Mouse (Mus musculus): ENCODE results near the gene Gxylt2. TPM values are rescaled to one million over a fixed set of nuclear protein-coding genes. Genes with fewer than 3 reads are reported as not detected.

Gxylt2 gene
- total and polyA plus RNA-seq, 3 experiments = 0.03 TPM; not detected in 2

DNA sequence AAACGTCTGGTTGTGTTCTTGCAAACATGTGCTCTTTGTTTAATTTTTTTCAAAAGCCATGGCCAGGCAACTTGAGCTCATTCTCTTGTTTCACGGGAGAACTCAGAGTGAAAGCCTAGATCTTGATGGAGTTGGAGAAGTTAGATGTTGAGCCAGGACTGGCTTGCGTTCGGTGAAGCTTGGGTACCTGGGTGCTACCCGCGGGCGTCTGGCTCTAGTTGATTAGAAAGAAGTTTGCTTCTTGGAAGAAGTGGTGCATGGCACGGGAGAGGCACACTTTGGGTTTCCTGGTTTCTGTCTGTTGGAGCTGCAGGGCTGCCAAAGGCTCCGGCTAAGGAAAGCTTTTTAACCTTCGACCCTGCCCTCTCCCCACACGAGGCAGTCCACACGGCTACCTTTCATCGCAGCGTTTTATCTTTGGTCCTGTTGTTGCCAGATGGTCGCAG is 855 bp downstream of the Gxylt2 start:
- Histone ChIP-seq H3K79me2 (replicated peaks; ENCODE audit: control insufficient read depth, extremely low read depth, insufficient read depth, poor library complexity, severe bottlenecking) (no peaks in the 10 kb centered on the region), H3K27ac (ENCODE audit: insufficient read depth, low read depth) (no peak overlapping the region), H3K4me3 (replicated peaks in 1 of 3; ENCODE audit: low read depth in 2 of 3, low read length in 2 of 3, poor library complexity in 1 of 3) (no peak overlapping the region), H3K27me3 (replicated peaks) (no peaks in the 10 kb centered on the region), H3K9me3 (replicated peaks; ENCODE audit: low read length) (no peaks in the 10 kb centered on the region), H3K36me3 (replicated peaks in 1 of 2; ENCODE audit: control insufficient read depth in 1 of 2, insufficient read depth in 1 of 2, low read length in 1 of 2) (no peaks in the 10 kb centered on the region), H3K9ac (ENCODE audit: insufficient read depth, low read depth) (no peak overlapping the region), H3K4me2 (ENCODE audit: insufficient read depth, low read depth, poor library complexity, severe bottlenecking) (no peak overlapping the region), H3K4me1 (ENCODE audit: control insufficient read depth in 1 of 2, insufficient read depth in 2 of 2) (peaks cover 10 to 22% of the 10 kb centered on the region in 2 experiments; a peak in 3 of 4 replicates)
- dilution Hi-C loops (cut with MboI; ENCODE audit: extremely low pct_ligation_motif_present, extremely low pct_unique_long_range_greater_than_20kb, low sequenced_read_pairs) (no loop called here), in situ Hi-C loops (cut with MboI; ENCODE audit: low pct_ligation_motif_present, low pct_unique_long_range_greater_than_20kb, low sequenced_read_pairs) (no loop called here)
- DNase-seq (ENCODE audit: extremely low read depth) = no peak
- TF ChIP-seq CHD1 (IDR thresholded peaks at IDR 0.05; ENCODE audit: low read depth, low read length) (no peak), TCF12 (IDR thresholded peaks at IDR 0.05; ENCODE audit: low read depth, low read length) (no peak), EP300 (IDR thresholded peaks at IDR 0.05; ENCODE audit: low read length) (no peak), UBTF (IDR thresholded peaks at IDR 0.05; ENCODE audit: low read depth, low read length) (no peak), ELF1 (IDR thresholded peaks at IDR 0.05; ENCODE audit: low read depth, low read length) (no peak)

DNA sequence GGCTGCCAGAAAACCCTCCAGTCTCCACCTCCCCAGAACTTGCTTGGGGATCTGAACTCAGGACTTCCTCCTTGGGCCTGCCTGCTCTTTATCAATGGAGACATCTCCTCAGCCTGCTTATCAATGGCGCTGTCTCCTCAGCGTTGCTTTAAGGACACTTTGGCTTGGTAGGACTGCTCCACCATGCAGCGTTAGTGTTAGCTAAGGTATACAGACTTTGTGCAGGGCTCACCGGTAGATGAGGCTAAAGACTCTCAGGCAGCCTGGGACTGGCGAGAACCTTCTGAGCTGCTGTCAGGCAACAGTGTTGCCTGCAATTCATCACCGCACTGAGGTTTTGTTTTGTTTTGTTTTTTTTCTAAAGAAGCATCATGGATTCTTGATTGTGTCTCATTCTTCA is 2.3 kb downstream of the Gxylt2 start:
- no peak for DNase-seq (ENCODE audit: extremely low read depth)
- H3K4me3 ChIP-seq (replicated peaks in 1 of 3; ENCODE audit: low read depth in 2 of 3, low read length in 2 of 3, poor library complexity in 1 of 3) = no peak overlapping the region
- H3K4me2 ChIP-seq (ENCODE audit: insufficient read depth, low read depth, poor library complexity, severe bottlenecking) = no peak overlapping the region
- dilution Hi-C loops (cut with MboI; ENCODE audit: extremely low pct_ligation_motif_present, extremely low pct_unique_long_range_greater_than_20kb, low sequenced_read_pairs) (no loop called here), in situ Hi-C loops (cut with MboI; ENCODE audit: low pct_ligation_motif_present, low pct_unique_long_range_greater_than_20kb, low sequenced_read_pairs) (no loop called here)
- no peaks in the 10 kb centered on the region for H3K27me3 ChIP-seq (replicated peaks)
- no peak overlapping the region for H3K9ac ChIP-seq (ENCODE audit: insufficient read depth, low read depth)
- no peaks in the 10 kb centered on the region for H3K9me3 ChIP-seq (replicated peaks; ENCODE audit: low read length)
- no peaks in the 10 kb centered on the region for H3K36me3 ChIP-seq (replicated peaks in 1 of 2; ENCODE audit: control insufficient read depth in 1 of 2, insufficient read depth in 1 of 2, low read length in 1 of 2)
- TF ChIP-seq RCOR1 (conservative IDR thresholded peaks at IDR 0.05; ENCODE audit: low read depth, low read length) = no peak
- TF ChIP-seq HCFC1 (IDR thresholded peaks at IDR 0.05; ENCODE audit: low read depth, low read length) = no peak
- TF ChIP-seq TCF12 (IDR thresholded peaks at IDR 0.05; ENCODE audit: low read depth, low read length) = no peak
- TF ChIP-seq BHLHE40 (IDR thresholded peaks at IDR 0.05; ENCODE audit: low read depth, low read length) = no peak
- no peak for TF ChIP-seq ZKSCAN1 (IDR thresholded peaks at IDR 0.05; ENCODE audit: borderline replicate concordance, low read depth, low read length)
- no peak for TF ChIP-seq POLR2AphosphoS2 (IDR thresholded peaks at IDR 0.05; ENCODE audit: low read depth, low read length)
- TF ChIP-seq CTCF (conservative IDR thresholded peaks at IDR 0.05 in 1 of 2, IDR thresholded peaks at IDR 0.05 in 1 of 2; ENCODE audit: low read depth in 2 of 2, low read length in 2 of 2) = no peak
- no peak for TF ChIP-seq USF1 (IDR thresholded peaks at IDR 0.05; ENCODE audit: low read depth, low read length)
- TF ChIP-seq JUN (IDR thresholded peaks at IDR 0.05; ENCODE audit: insufficient read depth, low read depth, low read length) = no peak
- no peak for TF ChIP-seq SMC3 (IDR thresholded peaks at IDR 0.05; ENCODE audit: low read depth, low read length)
- no peak for TF ChIP-seq GABPA (IDR thresholded peaks at IDR 0.05; ENCODE audit: insufficient replicate concordance, low read depth, low read length)
- H3K27ac ChIP-seq (ENCODE audit: insufficient read depth, low read depth) = no peak overlapping the region
- H3K4me1 ChIP-seq (ENCODE audit: control insufficient read depth in 1 of 2, insufficient read depth in 2 of 2) = peaks cover 10 to 15% of the 10 kb centered on the region in 2 experiments; a peak in 3 of 4 replicates
- H3K79me2 ChIP-seq (replicated peaks; ENCODE audit: control insufficient read depth, extremely low read depth, insufficient read depth, poor library complexity, severe bottlenecking) = no peaks in the 10 kb centered on the region

Measured in CH12.LX (cell line).